Mouse (Mus musculus): ENCODE results near the gene Adam10. TPM values are rescaled to one million over a fixed set of nuclear protein-coding genes. Genes with fewer than 3 reads are reported as not detected.

Adam10 gene
- polyA plus RNA-seq, 1 experiment from 2014 or later: 59.1 TPM

GRCm38 (mm10) chr9:70669197-70669596 is 9.6 kb upstream of the Adam10 start:
- H3K4me2 ChIP-seq (ENCODE audit: low read length): no peak overlapping the region
- H3K27ac ChIP-seq (replicated peaks; ENCODE audit: low read depth, low read length): no peak overlapping the region
- no peak overlapping the region for H3K4me3 ChIP-seq (replicated peaks; ENCODE audit: low read depth, low read length)
- H3K9me3 ChIP-seq (ENCODE audit: control insufficient read depth, low read length): no peaks in the 10 kb centered on the region
- H3K4me1 ChIP-seq (ENCODE audit: control insufficient read depth, insufficient read depth, low read length): no peaks in the 10 kb centered on the region
- no peaks in the 10 kb centered on the region for H3K27me3 ChIP-seq (ENCODE audit: control insufficient read depth, insufficient read depth, low read length)
- DNase-seq (no peak), ATAC-seq (ENCODE audit: low FRiP score, low TSS enrichment) (no peak)
- H3K36me3 ChIP-seq (ENCODE audit: control insufficient read depth, insufficient read depth, low read length): no peaks in the 10 kb centered on the region
- 68% methylated on average over 2 of the region's 2 CpGs for WGBS
- no peak overlapping the region for H3K9ac ChIP-seq (replicated peaks; ENCODE audit: low read length)

- Histone ChIP-seq H3K4me1 (ENCODE audit: control insufficient read depth, insufficient read depth, low read length) (no peaks in the 10 kb centered on the region), H3K4me2 (ENCODE audit: low read length) (no peak overlapping the region), H3K4me3 (replicated peaks; ENCODE audit: low read depth, low read length) (no peak overlapping the region), H3K9me3 (ENCODE audit: control insufficient read depth, low read length) (no peaks in the 10 kb centered on the region), H3K9ac (replicated peaks; ENCODE audit: low read length) (no peak overlapping the region), H3K36me3 (ENCODE audit: control insufficient read depth, insufficient read depth, low read length) (no peaks in the 10 kb centered on the region), H3K27ac (replicated peaks; ENCODE audit: low read depth, low read length) (no peak overlapping the region), H3K27me3 (ENCODE audit: control insufficient read depth, insufficient read depth, low read length) (no peaks in the 10 kb centered on the region)
- no peak for DNase-seq
- ATAC-seq (ENCODE audit: low FRiP score, low TSS enrichment): no peak
- 95% methylated on average over 6 of the region's 6 CpGs for WGBS
Measured at GRCm38 (mm10) chr9:70670381-70670780, 8.4 kb upstream of the Adam10 start.

- H3K4me3 ChIP-seq (replicated peaks; ENCODE audit: low read depth, low read length): no peak overlapping the region
- H3K4me2 ChIP-seq (ENCODE audit: low read length): no peak overlapping the region
- no peaks in the 10 kb centered on the region for H3K27me3 ChIP-seq (ENCODE audit: control insufficient read depth, insufficient read depth, low read length)
- no peaks in the 10 kb centered on the region for H3K9me3 ChIP-seq (ENCODE audit: control insufficient read depth, low read length)
- no peaks in the 10 kb centered on the region for H3K4me1 ChIP-seq (ENCODE audit: control insufficient read depth, insufficient read depth, low read length)
- H3K27ac ChIP-seq (replicated peaks; ENCODE audit: low read depth, low read length): no peak overlapping the region
- no peak for DNase-seq
- no peak for ATAC-seq (ENCODE audit: low FRiP score, low TSS enrichment)
- 84% methylated on average over 6 of the region's 6 CpGs for WGBS
- no peak overlapping the region for H3K9ac ChIP-seq (replicated peaks; ENCODE audit: low read length)
- no peaks in the 10 kb centered on the region for H3K36me3 ChIP-seq (ENCODE audit: control insufficient read depth, insufficient read depth, low read length)
Measured at GRCm38 (mm10) chr9:70671278-70671677, 7.5 kb upstream of the Adam10 start.

GRCm38 (mm10) chr9:70671772-70672579 is 6.8 kb upstream of the Adam10 start:
- Histone ChIP-seq H3K27ac (replicated peaks; ENCODE audit: low read depth, low read length) (no peak overlapping the region), H3K4me1 (ENCODE audit: control insufficient read depth, insufficient read depth, low read length) (no peaks in the 10 kb centered on the region), H3K36me3 (ENCODE audit: control insufficient read depth, insufficient read depth, low read length) (no peaks in the 10 kb centered on the region), H3K4me2 (ENCODE audit: low read length) (no peak overlapping the region), H3K9ac (replicated peaks; ENCODE audit: low read length) (no peak overlapping the region), H3K27me3 (ENCODE audit: control insufficient read depth, insufficient read depth, low read length) (no peaks in the 10 kb centered on the region), H3K4me3 (replicated peaks; ENCODE audit: low read depth, low read length) (no peak overlapping the region), H3K9me3 (ENCODE audit: control insufficient read depth, low read length) (no peaks in the 10 kb centered on the region)
- DNase-seq: peak; percentile 13
- WGBS: 57% methylated on average over 10 of the region's 10 CpGs
- no peak for ATAC-seq (ENCODE audit: low FRiP score, low TSS enrichment)

GRCm38 (mm10) chr9:70673656-70674055 is 5.1 kb upstream of the Adam10 start:
- Histone ChIP-seq H3K4me3 (replicated peaks; ENCODE audit: low read depth, low read length) (no peak overlapping the region), H3K4me2 (ENCODE audit: low read length) (no peak overlapping the region), H3K36me3 (ENCODE audit: control insufficient read depth, insufficient read depth, low read length) (no peaks in the 10 kb centered on the region), H3K27ac (replicated peaks; ENCODE audit: low read depth, low read length) (no peak overlapping the region), H3K4me1 (ENCODE audit: control insufficient read depth, insufficient read depth, low read length) (no peaks in the 10 kb centered on the region), H3K9me3 (ENCODE audit: control insufficient read depth, low read length) (no peaks in the 10 kb centered on the region), H3K9ac (replicated peaks; ENCODE audit: low read length) (no peak overlapping the region), H3K27me3 (ENCODE audit: control insufficient read depth, insufficient read depth, low read length) (no peaks in the 10 kb centered on the region)
- DNase-seq (no peak), ATAC-seq (ENCODE audit: low FRiP score, low TSS enrichment) (no peak)
- 91% methylated on average over 4 of the region's 4 CpGs for WGBS

- Histone ChIP-seq H3K27ac (replicated peaks; ENCODE audit: low read depth, low read length) (no peak overlapping the region), H3K4me1 (ENCODE audit: control insufficient read depth, insufficient read depth, low read length) (no peaks in the 10 kb centered on the region), H3K9ac (replicated peaks; ENCODE audit: low read length) (no peak overlapping the region), H3K27me3 (ENCODE audit: control insufficient read depth, insufficient read depth, low read length) (no peaks in the 10 kb centered on the region), H3K36me3 (ENCODE audit: control insufficient read depth, insufficient read depth, low read length) (no peaks in the 10 kb centered on the region), H3K4me2 (ENCODE audit: low read length) (no peak overlapping the region), H3K9me3 (ENCODE audit: control insufficient read depth, low read length) (no peaks in the 10 kb centered on the region), H3K4me3 (replicated peaks; ENCODE audit: low read depth, low read length) (no peak overlapping the region)
- DNase-seq (no peak), ATAC-seq (ENCODE audit: low FRiP score, low TSS enrichment) (no peak)
- WGBS: 83% methylated on average over 4 of the region's 4 CpGs
Measured at GRCm38 (mm10) chr9:70675117-70675516, 3.7 kb upstream of the Adam10 start.

- Histone ChIP-seq H3K4me1 (ENCODE audit: control insufficient read depth, insufficient read depth, low read length) (peaks cover 5% of the 10 kb centered on the region; the same call in 1 of the 2 replicates), H3K27me3 (ENCODE audit: control insufficient read depth, insufficient read depth, low read length) (no peaks in the 10 kb centered on the region), H3K4me2 (ENCODE audit: low read length) (no peak overlapping the region), H3K36me3 (ENCODE audit: control insufficient read depth, insufficient read depth, low read length) (no peaks in the 10 kb centered on the region), H3K27ac (replicated peaks; ENCODE audit: low read depth, low read length) (no peak overlapping the region), H3K4me3 (replicated peaks; ENCODE audit: low read depth, low read length) (no peak overlapping the region), H3K9me3 (ENCODE audit: control insufficient read depth, low read length) (no peaks in the 10 kb centered on the region), H3K9ac (replicated peaks; ENCODE audit: low read length) (no peak overlapping the region)
- WGBS: 88% methylated on average over 5 of the region's 5 CpGs
- ATAC-seq (ENCODE audit: low FRiP score, low TSS enrichment) (no peak), DNase-seq (no peak)
Measured at GRCm38 (mm10) chr9:70675961-70676360, 2.8 kb upstream of the Adam10 start.

- DNase-seq (no peak), ATAC-seq (ENCODE audit: low FRiP score, low TSS enrichment) (peak; percentile 81)
- WGBS: under 1% methylated on average over 103 of the region's 103 CpGs
- Histone ChIP-seq H3K36me3 (ENCODE audit: control insufficient read depth, insufficient read depth, low read length) (no peaks in the 10 kb centered on the region), H3K9me3 (ENCODE audit: control insufficient read depth, low read length) (no peaks in the 10 kb centered on the region), H3K9ac (replicated peaks; ENCODE audit: low read length) (peak overlapping the region; percentile 94), H3K27ac (replicated peaks; ENCODE audit: low read depth, low read length) (peak overlapping the region; percentile 98), H3K27me3 (ENCODE audit: control insufficient read depth, insufficient read depth, low read length) (no peaks in the 10 kb centered on the region), H3K4me3 (replicated peaks; ENCODE audit: low read depth, low read length) (peak overlapping the region; percentile 91), H3K4me1 (ENCODE audit: control insufficient read depth, insufficient read depth, low read length) (peaks cover 14% of the 10 kb centered on the region), H3K4me2 (ENCODE audit: low read length) (peak overlapping the region; percentile 84)
Measured at GRCm38 (mm10) chr9:70679132-70680091, 615 bp downstream of the Adam10 start.
